Mouse (Mus musculus) E14TG2a.4 (cell line): ENCODE measurements around the gene Slc13a4.

Source experiments
- H3K27me3 ChIP-seq: 2 replicates; pipeline ENCODE4 v1.6.1; 2014; ENCODE audit warnings: low read length, control low read depth; ENCODE audit not compliant: insufficient read depth
- H3K36me3 ChIP-seq: 2 replicates; pipeline ENCODE4 v1.6.1; 2014; ENCODE audit warnings: low read length, control low read depth; ENCODE audit not compliant: insufficient read depth
- H3K4me1 ChIP-seq: replicated peaks from 2 replicates; pipeline ENCODE4 v1.6.1; 2014; ENCODE audit warnings: low read depth, low read length, control low read depth
- H3K4me3 ChIP-seq: replicated peaks from 2 replicates; pipeline ENCODE4 v1.5.1; 2014; ENCODE audit warnings: mild to moderate bottlenecking, low read length
- H3K9me3 ChIP-seq: 2 replicates; pipeline ENCODE4 v1.6.1; 2014; ENCODE audit warnings: low read length, control low read depth
- CTCF ChIP-seq: conservative IDR thresholded peaks from 2 replicates; pipeline ENCODE4 v1.5.1; 2014; ENCODE audit warnings: low read length
- NANOG ChIP-seq: IDR thresholded peaks from 2 replicates; pipeline ENCODE4 v1.6.1; 2014; ENCODE audit warnings: borderline replicate concordance, low read length, mixed read lengths
- POU5F1 ChIP-seq: IDR thresholded peaks from 2 replicates; pipeline ENCODE4 v1.6.1; 2014; ENCODE audit warnings: low read length, borderline replicate concordance

Slc13a4 gene

DNA sequence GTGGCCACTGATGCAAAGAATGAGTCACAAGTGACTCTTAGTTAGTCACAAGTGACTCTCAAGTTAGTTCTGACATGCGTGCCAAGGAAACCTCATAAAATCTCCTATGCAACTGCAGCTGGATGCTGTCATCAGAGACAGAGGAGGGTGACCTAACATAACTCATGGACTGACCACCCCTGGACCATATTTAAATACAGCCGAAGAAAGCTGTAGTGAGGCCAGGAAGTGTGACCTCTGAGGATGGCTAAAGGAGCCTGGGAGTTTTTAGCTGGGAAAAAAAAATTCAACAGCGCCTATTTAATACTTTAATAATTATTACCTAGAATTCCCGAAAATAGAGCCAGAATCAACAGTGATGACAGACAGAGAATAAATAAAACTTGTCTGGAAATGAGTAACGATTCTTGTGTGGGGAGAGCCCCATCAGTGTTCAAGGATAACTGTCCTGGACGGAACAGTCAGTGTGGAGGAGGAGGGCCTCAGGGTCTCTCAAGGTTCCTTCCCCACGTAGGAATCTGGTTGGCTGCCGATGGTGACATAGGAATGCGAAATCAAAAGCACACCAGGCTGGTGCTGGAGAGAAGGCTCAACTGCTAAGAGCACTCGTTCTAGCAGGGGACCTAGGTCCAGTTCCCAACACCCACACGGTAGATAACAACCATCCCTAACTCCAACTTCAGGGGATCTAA, 34.4 kb downstream of the Slc13a4 start:
- Histone ChIP-seq H3K4me3 (no peak overlapping the region), H3K27me3 (peaks cover 7% of the 10 kb centered on the region), H3K36me3 (no peaks in the 10 kb centered on the region), H3K4me1 (peaks cover 36% of the 10 kb centered on the region), H3K9me3 (no peaks in the 10 kb centered on the region)
- no peak for TF ChIP-seq NANOG
- TF ChIP-seq CTCF = no peak
- no peak for TF ChIP-seq POU5F1

- Histone ChIP-seq H3K4me3 (0 out of 2 replicates have a peak overlapping the region, but pooled peaks have one; percentile 20), H3K4me1 (peaks cover 40% of the 10 kb centered on the region), H3K27me3 (peaks cover 7% of the 10 kb centered on the region), H3K9me3 (no peaks in the 10 kb centered on the region), H3K36me3 (no peaks in the 10 kb centered on the region)
- TF ChIP-seq CTCF = no peak
- TF ChIP-seq NANOG = no peak
- TF ChIP-seq POU5F1 = no peak
Measured at GRCm38 (mm10) chr6:35271868-35272765, 35.8 kb downstream of the Slc13a4 start.

DNA sequence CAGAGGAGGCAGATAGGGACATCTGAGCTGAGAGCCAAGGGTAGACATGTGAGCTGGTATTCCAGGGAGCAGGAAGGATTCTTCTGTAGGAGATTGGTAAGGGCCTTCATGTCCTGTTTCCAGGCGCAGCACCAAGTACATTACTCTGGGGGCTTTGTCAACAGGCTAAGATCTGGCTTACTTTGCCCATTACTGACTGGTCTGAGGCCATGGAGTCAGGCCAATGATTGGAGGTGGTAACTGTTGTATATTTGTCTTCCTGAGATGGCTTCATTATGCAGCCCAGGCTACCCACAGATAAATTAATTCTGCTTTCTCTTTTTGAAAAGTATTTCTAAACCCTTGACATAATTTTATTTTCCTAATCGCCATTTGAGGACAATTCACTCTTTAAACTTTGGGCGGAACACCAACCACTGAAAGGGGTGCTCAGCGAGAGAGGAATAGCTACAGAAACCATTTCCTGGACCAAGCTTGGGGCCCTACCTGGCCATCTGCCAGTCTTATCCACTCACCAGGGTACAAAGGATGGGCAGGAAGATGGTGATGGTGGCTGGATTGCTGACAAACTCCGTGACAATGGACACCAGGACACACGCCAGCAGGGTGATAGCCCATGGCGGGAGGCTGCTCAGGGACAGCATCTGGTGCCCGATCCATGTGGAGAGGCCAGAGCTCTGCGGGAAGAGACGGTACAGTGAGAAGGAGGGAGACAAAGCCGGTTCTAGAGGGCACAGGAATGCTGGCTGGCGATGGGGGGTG, 36.7 kb downstream of the Slc13a4 start:
- TF ChIP-seq POU5F1 (no peak), NANOG (no peak), CTCF (no peak)
- Histone ChIP-seq H3K27me3 (peaks cover 7% of the 10 kb centered on the region), H3K36me3 (no peaks in the 10 kb centered on the region), H3K4me3 (0 out of 2 replicates have a peak overlapping the region, but pooled peaks have one; percentile 20), H3K9me3 (no peaks in the 10 kb centered on the region), H3K4me1 (peaks cover 40% of the 10 kb centered on the region)

DNA sequence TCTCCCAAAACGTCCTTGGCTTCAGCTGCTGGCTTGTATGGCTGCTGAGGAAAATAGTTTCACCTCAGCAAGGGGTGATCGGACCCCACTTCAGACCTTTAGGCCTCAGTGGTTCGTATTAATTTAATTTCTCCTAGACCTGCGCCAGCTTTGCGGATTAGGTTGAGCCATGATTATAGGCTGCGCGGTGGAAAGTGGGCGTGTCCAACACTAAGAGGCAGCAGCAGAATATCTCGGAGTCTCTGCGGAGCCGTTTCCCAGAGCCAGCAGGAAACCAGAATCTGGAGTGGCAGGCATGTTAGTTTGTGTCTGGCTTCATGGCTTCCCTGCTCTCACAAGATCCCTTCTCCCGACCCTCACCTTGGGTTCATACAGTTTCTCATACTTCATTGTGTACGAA, 38.3 kb downstream of the Slc13a4 start:
- no peak for TF ChIP-seq POU5F1
- no peak for TF ChIP-seq CTCF
- no peak for TF ChIP-seq NANOG
- H3K4me1 ChIP-seq = peaks cover 51% of the 10 kb centered on the region
- H3K4me3 ChIP-seq = peak overlapping the region; percentile 65
- H3K36me3 ChIP-seq = no peaks in the 10 kb centered on the region
- H3K27me3 ChIP-seq = peaks cover 7% of the 10 kb centered on the region
- no peaks in the 10 kb centered on the region for H3K9me3 ChIP-seq

DNA sequence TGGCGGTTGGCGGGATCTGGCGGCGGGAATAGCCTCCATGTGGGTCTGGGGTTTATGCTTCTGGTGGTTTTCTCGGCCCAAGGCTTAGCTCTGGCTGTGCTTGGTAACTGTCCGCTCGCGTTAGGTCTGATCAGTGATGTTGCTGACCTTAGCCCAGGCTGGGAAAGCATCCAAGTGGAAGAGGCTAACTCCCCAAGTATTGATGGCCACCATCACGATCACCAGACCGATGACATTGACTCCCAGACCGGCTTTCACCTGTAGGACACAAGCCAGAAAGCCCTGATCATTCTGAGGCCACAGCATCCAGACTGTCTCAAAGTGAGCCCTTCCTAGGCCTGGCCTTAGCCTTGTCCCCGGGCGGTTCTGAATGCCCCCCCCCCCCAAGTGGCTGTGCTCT, 39.2 kb downstream of the Slc13a4 start:
- no peaks in the 10 kb centered on the region for H3K9me3 ChIP-seq
- TF ChIP-seq NANOG (no peak), CTCF (no peak), POU5F1 (no peak)
- H3K4me1 ChIP-seq = peaks cover 51% of the 10 kb centered on the region
- H3K36me3 ChIP-seq = no peaks in the 10 kb centered on the region
- H3K4me3 ChIP-seq = peak overlapping the region; percentile 65
- peaks cover 7% of the 10 kb centered on the region for H3K27me3 ChIP-seq

DNA sequence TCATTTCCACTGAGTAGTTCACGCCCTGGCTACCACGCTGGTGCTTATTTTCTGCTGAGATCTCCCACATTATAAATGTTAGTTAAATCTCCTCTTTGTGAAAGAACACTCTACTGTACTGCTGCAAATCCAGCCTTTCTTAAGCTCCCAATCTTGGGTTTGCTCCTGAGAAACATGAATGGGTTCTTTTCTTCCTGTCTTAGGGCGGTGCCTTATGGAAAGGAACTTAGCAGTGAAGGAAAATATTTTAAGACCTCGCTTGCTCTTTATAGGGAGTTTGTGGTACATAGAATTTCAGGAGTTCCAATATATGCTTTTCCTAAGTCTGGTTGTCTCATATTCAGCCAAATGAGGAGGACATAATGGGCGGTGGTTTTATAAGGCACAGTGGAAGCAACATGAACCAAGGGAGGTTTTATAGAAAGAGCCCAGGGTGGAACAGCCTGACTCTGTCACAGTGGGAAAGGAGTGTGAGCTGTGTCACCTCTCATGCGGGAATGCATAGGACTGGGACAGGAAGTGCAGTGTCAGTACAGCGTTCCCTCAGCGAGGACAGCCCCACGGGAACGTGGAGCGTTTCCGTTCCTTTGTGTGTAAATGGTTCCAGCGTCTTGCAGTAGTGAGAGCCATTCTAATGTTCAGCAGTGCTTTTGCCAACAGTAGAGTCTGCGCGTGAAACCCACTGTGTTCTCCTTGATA, 42.2 kb downstream of the Slc13a4 start:
- Histone ChIP-seq H3K4me1 (peaks cover 61% of the 10 kb centered on the region), H3K4me3 (no peak overlapping the region), H3K9me3 (no peaks in the 10 kb centered on the region), H3K27me3 (peaks cover 7% of the 10 kb centered on the region), H3K36me3 (peaks cover 26% of the 10 kb centered on the region)
- no peak for TF ChIP-seq NANOG
- no peak for TF ChIP-seq CTCF
- TF ChIP-seq POU5F1 = no peak

DNA sequence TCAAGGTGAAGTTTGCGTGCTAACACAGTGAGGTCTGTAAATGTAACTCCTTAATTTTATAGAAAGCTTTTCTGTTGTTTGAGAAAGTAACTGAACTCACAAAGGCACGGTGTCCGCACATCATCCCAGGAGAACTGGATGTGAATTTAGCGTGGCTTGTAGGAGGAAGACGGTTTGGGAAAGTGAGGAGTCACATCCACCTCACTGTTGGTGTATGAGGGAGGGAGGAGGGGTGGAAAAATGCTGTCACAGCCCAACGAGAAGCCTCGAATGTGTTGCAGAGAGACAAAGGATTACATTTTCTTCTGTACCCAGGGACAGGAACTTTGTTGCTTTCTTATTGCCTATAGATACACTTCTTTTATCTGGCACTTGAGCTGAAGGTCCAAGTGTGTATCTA, 47.4 kb downstream of the Slc13a4 start:
- peaks cover 43% of the 10 kb centered on the region for H3K36me3 ChIP-seq
- no peaks in the 10 kb centered on the region for H3K27me3 ChIP-seq
- no peak overlapping the region for H3K4me3 ChIP-seq
- TF ChIP-seq NANOG (no peak), POU5F1 (no peak), CTCF (no peak)
- H3K9me3 ChIP-seq = no peaks in the 10 kb centered on the region
- H3K4me1 ChIP-seq = peaks cover 64% of the 10 kb centered on the region
